Mouse (Mus musculus): ENCODE measurements around the gene Acsl1.
A peak's percentile ranks its signal among the peaks of the same experiment; 100 is the strongest.

Gene Acsl1

GRCm38 (mm10) chr8:46470792-46471781 is at the start of gene Acsl1:
TSS of gene Acsl1 (plus strand) at chr8:46471037.
- DNase-seq (ENCODE audit: low read depth) = peak; percentile 98

- DNase-seq (ENCODE audit: low read depth) = no peak
These were observed 49.3 kb upstream of the Acsl1 start for GRCm38 (mm10) chr8:46421515-46421914.

DNA sequence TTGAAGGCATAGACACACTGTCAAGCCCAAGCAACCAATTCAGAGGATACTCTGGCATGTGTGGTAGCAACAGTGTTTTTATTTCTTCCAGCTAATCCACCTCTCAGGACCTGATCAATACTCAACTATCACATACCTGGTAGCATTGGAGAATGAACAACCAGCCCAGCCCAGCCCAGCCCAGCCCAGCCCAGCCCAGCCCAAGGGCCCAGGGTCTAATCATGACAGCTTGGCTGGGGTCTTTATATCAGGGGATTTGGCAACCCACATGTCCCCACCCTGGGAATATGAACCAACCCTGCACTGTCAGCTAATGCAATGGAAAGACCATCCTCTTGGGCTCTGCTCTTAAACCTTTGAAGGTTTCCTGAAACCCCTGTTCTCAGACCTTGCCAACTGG is 42.9 kb upstream of the Acsl1 start:
- DNase-seq (ENCODE audit: low read depth) = no peak

DNA sequence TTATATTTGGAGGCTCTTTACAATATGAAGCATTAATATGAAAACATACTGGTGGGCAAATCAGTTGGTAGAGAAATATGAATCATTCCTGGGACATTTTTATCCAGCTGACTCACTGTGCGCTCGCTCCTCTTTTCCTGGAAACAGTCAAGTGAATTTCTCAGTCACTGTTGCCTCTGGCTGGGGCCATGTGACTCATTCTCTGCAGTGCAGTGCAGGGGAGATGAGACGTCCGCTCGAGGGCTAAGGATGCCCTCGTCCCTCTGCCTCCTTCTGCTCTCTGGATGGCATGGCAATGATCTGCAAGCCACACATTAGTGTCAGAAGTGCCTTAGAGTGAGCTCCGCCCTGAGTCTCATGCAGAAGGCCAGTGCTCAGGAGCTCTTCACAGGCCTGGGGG is 41.0 kb upstream of the Acsl1 start:
- no peak for DNase-seq (ENCODE audit: low read depth)

DNA sequence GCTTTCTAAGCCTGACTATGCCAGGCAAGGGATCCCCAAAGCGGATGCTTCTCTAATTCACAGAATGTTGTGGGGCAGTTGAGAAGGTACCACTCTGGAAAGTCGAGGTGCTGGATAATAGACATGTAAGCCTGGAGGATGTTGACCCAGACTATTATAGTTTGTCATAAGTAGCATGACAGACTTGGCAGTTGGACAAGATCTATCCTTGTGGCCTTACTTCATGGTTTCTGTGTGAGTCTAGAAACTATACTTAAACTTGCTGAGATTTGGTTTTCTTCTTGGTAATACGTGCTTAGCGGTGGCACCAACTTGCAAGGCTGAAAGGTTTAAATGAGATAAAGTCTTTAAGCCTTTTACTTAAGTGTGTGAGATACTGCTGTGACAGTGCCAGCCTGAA is 38.9 kb upstream of the Acsl1 start:
- no peak for DNase-seq (ENCODE audit: low read depth)

- no peak for DNase-seq (ENCODE audit: low read depth)
These were observed 38.3 kb upstream of the Acsl1 start for GRCm38 (mm10) chr8:46432581-46432980.

GRCm38 (mm10) chr8:46433656-46434055 is 37.2 kb upstream of the Acsl1 start:
- no peak for DNase-seq (ENCODE audit: low read depth)

DNA sequence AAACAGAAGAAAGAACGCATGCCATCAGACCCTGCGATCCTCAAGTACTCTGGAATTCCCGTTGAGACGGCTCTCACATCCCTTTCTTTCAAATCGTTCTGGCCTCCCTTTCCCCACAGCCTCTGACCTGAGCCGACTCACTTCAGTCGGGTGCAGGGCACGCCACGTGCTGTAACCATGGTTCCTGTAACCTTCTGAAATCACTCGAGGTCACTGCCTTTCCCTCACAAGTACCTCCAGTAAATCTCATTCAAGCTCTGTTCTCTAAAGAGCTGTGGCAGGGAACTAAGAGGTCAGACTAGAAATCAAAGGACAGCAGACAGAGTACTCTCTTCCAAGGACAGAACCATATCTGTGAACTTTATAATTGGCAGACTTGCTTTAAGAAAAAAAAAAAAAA is 32.3 kb upstream of the Acsl1 start:
- DNase-seq (ENCODE audit: low read depth) = no peak

DNA sequence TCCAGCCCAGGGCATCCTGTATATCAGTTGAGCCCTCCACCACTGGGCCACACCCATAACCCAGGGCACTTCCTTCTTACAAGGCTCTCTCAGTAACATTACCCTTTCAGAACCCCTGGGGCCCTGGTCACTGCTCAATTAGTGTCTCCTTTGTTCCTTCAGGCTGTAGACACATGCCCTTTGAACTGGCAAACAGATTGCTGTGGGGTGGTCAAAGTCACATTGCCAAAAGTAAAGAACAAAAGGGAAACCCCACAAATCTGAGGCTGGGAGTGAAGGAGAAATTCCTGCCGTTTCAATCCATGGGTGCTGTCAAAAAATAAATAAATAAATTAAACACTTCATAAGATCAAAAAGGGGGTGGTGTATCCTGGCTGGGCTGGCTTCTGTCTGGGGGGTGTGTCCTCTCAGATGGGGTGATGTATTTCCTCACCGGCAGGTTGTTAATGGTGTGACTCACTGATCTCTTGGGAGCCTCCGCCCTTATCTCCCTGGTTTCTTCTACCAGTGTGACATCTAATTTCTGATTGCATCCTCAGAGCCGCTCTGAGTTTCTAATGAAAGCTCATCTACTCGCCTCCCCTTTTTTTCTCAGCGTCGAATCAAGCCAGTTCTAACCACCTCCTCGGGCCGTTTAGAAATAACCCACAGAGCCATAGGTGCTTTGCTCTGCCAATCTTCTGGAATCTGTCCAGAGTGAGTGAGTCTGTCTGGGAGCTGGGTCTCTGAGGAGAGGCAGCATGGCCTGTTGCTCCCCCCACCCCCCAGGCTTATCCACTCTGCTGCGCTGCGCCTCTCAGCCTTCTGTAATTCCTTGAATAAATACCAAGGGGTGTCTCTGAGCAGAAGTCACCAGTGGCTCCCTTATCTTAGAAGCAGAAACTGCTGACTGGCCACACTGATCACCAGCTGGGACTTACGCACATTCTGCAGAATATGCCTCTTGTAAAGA is 24.6 kb upstream of the Acsl1 start:
- no peak for DNase-seq (ENCODE audit: low read depth)

DNA sequence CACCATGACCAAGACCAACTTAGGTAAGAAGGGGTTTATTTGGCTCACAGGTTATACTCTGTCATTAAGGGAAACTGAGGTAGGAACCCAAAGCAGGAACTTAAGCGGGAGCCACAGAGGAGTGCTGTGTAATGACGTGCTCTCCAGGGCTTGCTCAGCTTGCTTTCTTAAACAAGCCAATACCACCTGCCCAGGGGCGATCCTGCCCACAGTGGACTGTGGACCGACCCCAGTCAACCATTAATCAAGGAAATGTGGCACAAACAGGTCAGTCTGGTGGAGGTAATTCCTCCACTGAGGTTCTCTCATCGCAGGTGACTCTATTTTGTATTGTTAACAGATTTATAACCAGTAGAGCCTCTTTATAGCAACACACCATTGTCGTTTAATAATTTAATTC is 23.5 kb upstream of the Acsl1 start:
- DNase-seq (ENCODE audit: low read depth) = no peak

GRCm38 (mm10) chr8:46448606-46449005 is 22.2 kb upstream of the Acsl1 start:
- no peak for DNase-seq (ENCODE audit: low read depth)

GRCm38 (mm10) chr8:46449063-46449462 is 21.8 kb upstream of the Acsl1 start:
- no peak for DNase-seq (ENCODE audit: low read depth)

DNA sequence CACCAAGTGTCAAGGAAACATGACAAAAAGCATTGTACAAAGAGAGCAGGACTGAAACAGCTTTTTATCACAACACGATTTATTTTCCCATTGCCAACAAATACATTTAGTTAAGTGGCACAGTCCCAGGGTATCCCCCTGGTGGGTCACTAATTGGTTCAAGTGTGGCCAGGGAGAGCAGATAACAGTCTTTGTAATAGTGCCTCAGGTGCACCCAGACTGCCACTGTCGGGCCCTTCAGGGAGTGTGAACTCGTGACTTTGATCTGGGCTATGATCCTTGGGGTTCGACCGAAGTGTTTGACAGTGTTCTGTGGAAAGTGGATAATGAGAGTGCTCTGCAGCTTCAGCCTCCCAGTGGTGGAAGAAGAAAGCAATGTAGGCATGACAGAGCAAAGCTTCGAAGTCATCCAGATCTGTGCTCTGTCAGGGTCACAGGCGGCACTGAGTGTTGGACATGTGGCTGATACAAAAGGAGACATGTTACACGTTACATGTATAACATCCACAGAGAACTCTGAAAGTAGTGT is 21.1 kb upstream of the Acsl1 start:
- DNase-seq (ENCODE audit: low read depth) = no peak

- DNase-seq (ENCODE audit: low read depth) = no peak
These were observed 12.5 kb upstream of the Acsl1 start for GRCm38 (mm10) chr8:46458215-46458811.

GRCm38 (mm10) chr8:46468400-46468799 is 2.4 kb upstream of the Acsl1 start:
- DNase-seq (ENCODE audit: low read depth) = no peak

DNA sequence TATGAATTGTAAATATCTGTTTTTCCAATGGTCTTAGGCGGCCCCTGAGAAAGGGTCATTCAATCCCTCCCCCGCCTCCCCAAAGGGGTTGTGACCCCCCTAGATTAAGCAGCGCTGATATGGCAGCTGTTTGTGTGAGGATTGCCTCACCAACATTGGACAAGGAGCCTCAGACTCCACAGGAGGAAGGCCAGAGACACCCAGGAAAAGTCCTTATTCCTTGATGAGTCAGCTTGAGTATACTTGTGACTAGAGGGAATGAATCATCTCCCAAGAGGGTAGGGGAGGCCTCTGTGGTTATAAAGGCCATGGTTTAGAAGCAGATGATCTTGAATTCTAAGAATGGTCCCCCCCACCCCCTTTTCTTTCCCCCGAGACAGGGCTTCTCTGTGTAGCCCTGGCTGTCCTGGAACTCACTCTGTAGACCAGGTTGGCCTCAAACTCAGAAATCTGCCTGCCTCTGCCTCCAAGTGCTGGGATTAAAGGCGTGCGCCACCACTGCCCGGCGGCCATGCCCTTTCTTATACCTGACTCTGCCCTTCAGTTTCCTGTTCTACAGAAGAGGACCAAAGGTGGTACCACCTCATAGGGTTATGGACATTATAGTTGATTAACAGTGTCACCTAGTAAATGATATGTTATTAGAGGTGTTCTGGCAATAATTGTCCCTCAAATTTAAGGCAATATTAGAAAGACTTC is 1.6 kb upstream of the Acsl1 start:
- DNase-seq (ENCODE audit: low read depth) = no peak

DNA sequence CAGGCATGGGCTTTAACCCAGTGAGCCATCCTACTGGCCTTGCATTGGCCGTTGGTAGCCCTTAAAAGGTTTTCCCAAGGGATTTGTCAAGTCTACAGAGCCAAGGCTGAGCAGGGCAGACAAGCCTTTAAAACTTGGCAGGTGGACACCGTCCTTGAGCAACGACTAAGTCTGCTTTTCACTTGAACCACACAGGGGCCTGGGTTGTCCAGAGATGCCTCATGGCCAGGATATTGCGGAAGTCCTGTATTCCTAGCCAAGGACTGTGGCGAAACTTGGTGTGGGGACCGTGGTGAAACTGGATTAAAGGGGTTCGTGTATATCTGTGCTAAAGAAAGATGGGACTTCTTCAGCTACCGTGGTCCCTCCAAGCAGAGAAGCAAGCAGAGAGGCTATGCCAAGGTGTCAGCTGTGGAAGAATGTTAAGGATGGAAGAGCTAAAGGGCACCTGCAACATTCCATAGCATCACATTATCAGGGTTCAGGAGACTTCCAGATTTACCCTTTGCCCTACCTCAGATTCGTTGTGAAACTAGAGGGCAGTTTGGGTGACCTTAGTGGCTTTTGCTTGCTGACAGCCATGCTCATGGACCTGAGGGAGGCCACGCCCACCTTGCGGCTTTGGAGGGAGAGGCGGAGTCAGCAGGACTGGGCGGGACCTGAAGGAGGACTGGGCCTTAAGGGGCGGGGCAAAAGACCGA is 596 bp upstream of the Acsl1 start:
- DNase-seq (ENCODE audit: low read depth) = no peak

GRCm38 (mm10) chr8:46471926-46472485 is 1.2 kb downstream of the Acsl1 start:
- DNase-seq (ENCODE audit: low read depth) = no peak

DNA sequence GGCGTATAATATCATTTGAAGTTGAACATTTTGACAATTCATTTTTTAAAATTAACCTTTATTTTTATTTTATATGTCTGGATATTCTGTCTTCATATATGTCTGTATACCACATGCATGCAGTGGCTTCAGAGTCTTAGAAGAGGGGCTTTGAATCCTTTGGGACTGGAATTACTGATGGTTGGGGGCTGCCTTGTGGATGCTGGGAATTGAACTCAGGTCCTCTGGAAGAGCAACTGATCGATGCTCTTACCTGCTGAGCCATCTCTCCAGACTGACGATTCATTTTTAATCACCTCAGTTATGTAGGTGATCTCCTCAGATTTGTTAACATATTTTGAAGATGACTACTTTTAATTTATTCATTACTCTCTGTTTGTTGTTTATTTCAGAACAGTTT is 3.3 kb downstream of the Acsl1 start:
- no peak for DNase-seq (ENCODE audit: low read depth)

- DNase-seq (ENCODE audit: low read depth) = no peak
These were observed 3.8 kb downstream of the Acsl1 start for GRCm38 (mm10) chr8:46474634-46475033.
